Comparison of ENCODE assay signal across 8 mouse cellular contexts in genomic region chr7:109959716-109960612, GRCm38 (mm10). TPM values are rescaled to one million over a fixed set of nuclear protein-coding genes. Genes with fewer than 3 reads are reported as not detected.
DNase-seq lines count a peak whose midpoint lies in the region; ATAC-seq and TF ChIP-seq lines count a peak whose summit lies in the region.

Dennd5a (minus strand) TSS chr7:109960470.

- intact Hi-C loops in heart, adult 2 months (cut with DNase I), result no loop called here

- peak within 1 kb of the TSS; percentile 98 for H3K9ac ChIP-seq in embryonic facial prominence, embryonic 12.5 days
- H3K9ac ChIP-seq in heart, adult 2 months (ENCODE audit: low read depth, low read length), result peak within 1 kb of the TSS; percentile 93
- H3K9ac ChIP-seq in limb, embryonic 14.5 days (ENCODE audit: low read depth, low read length, severe bottlenecking), result peak within 1 kb of the TSS; percentile 91
- H3K9ac ChIP-seq in midbrain, embryonic 16.5 days (ENCODE audit: low read depth, low read length), result peak within 1 kb of the TSS; percentile 95

- H3K27me3 ChIP-seq in embryonic facial prominence, embryonic 12.5 days, result no peaks in the 10 kb centered on the region
- no peaks in the 10 kb centered on the region for H3K27me3 ChIP-seq in heart, adult 2 months (ENCODE audit: control insufficient read depth, insufficient read depth, low read length)
- H3K27me3 ChIP-seq in kidney, adult 2 months (replicated peaks; ENCODE audit: control insufficient read depth, insufficient read depth, low read length), result no peaks in the 10 kb centered on the region
- H3K27me3 ChIP-seq in limb, embryonic 14.5 days (ENCODE audit: control insufficient read depth, insufficient read depth, low read length), result no peaks in the 10 kb centered on the region
- H3K27me3 ChIP-seq in midbrain, embryonic 16.5 days (ENCODE audit: control insufficient read depth, insufficient read depth, low read depth, low read length), result no peaks in the 10 kb centered on the region

- DNase-seq in layer of hippocampus, adult 11-12 months (ENCODE audit: low spot score), result peak; percentile 79
- DNase-seq in layer of hippocampus, adult 9-10 months (ENCODE audit: low spot score), result no peak
- peak; percentile 86 to 89 for DNase-seq in heart, adult 2 months
- DNase-seq in kidney, adult 2 months, result peak; percentile 85
- DNase-seq in limb, embryonic 14.5 days (ENCODE audit: low spot score), result peak; percentile 77
- peak; percentile 68 to 69 for DNase-seq in spleen, postnatal 10 days (ENCODE audit: low spot score in 2 of 2)

- H3K9me3 ChIP-seq in embryonic facial prominence, embryonic 12.5 days, result no peaks in the 10 kb centered on the region
- no peaks in the 10 kb centered on the region for H3K9me3 ChIP-seq in limb, embryonic 14.5 days (ENCODE audit: control insufficient read depth, low read length)
- no peaks in the 10 kb centered on the region for H3K9me3 ChIP-seq in midbrain, embryonic 16.5 days (replicated peaks; ENCODE audit: control insufficient read depth, low read length, poor library complexity, severe bottlenecking)

- no peak for TF ChIP-seq EP300 in heart, adult 2 months (IDR thresholded peaks at IDR 0.05; ENCODE audit: insufficient read depth, low read depth, low read length)

- peaks cover 44% of the 10 kb centered on the region for H3K4me1 ChIP-seq in embryonic facial prominence, embryonic 12.5 days
- peaks cover 15% of the 10 kb centered on the region for H3K4me1 ChIP-seq in heart, adult 2 months (ENCODE audit: control insufficient read depth, insufficient read depth, low read length)
- peaks cover 14% of the 10 kb centered on the region for H3K4me1 ChIP-seq in kidney, adult 2 months (ENCODE audit: control insufficient read depth, insufficient read depth, low read length)
- H3K4me1 ChIP-seq in limb, embryonic 14.5 days (ENCODE audit: control insufficient read depth, insufficient read depth, low read length), result peaks cover 45% of the 10 kb centered on the region
- H3K4me1 ChIP-seq in midbrain, embryonic 16.5 days (ENCODE audit: control insufficient read depth, insufficient read depth, low read length), result peaks cover 32% of the 10 kb centered on the region

- WGBS in embryonic facial prominence, embryonic 12.5 days, result under 1% methylated on average over 84 of the region's 107 CpGs
- WGBS in heart, adult 2 months, result under 1% methylated on average over 107 of the region's 107 CpGs
- 2% methylated on average over 107 of the region's 107 CpGs for WGBS in kidney, adult 2 months
- under 1% methylated on average over 65 of the region's 107 CpGs for WGBS in limb, embryonic 14.5 days
- WGBS in midbrain, embryonic 16.5 days, result 0% methylated on average over 68 of the region's 107 CpGs

- peaks cover 4% of the 10 kb centered on the region for H3K79me2 ChIP-seq in heart, adult 2 months (replicated peaks; ENCODE audit: control insufficient read depth, insufficient read depth, low read length)

- H3K27ac ChIP-seq in embryonic facial prominence, embryonic 12.5 days, result peak within 1 kb of the TSS; percentile 92
- peak within 1 kb of the TSS; percentile 96 for H3K27ac ChIP-seq in heart, adult 2 months
- H3K27ac ChIP-seq in kidney, adult 2 months (ENCODE audit: insufficient read depth, low read depth, low read length), result peak within 1 kb of the TSS; percentile 91
- peak within 1 kb of the TSS; percentile 88 for H3K27ac ChIP-seq in limb, embryonic 14.5 days (replicated peaks; ENCODE audit: low read depth, low read length)
- H3K27ac ChIP-seq in midbrain, embryonic 16.5 days (ENCODE audit: low read length), result peak within 1 kb of the TSS; percentile 95

- H3K4me3 ChIP-seq in embryonic facial prominence, embryonic 12.5 days, result peak within 1 kb of the TSS; percentile 91
- peak within 1 kb of the TSS; percentile 69 for H3K4me3 ChIP-seq in heart, adult 2 months
- peak within 1 kb of the TSS; percentile 97 for H3K4me3 ChIP-seq in kidney, adult 2 months (ENCODE audit: insufficient read depth, low read depth, low read length)
- peak within 1 kb of the TSS; percentile 70 for H3K4me3 ChIP-seq in limb, embryonic 14.5 days (replicated peaks; ENCODE audit: low read length)
- H3K4me3 ChIP-seq in midbrain, embryonic 16.5 days (ENCODE audit: low read depth, low read length), result peak within 1 kb of the TSS; percentile 83

- TF ChIP-seq CTCF in heart, adult 2 months (IDR thresholded peaks at IDR 0.05), result no peak
- no peak for TF ChIP-seq CTCF in kidney, adult 2 months (conservative IDR thresholded peaks at IDR 0.05; ENCODE audit: insufficient read depth, insufficient read length, low read depth, low read length)

- H3K36me3 ChIP-seq in embryonic facial prominence, embryonic 12.5 days, result no peaks in the 10 kb centered on the region
- H3K36me3 ChIP-seq in heart, adult 2 months (ENCODE audit: control insufficient read depth, insufficient read depth, low read length), result peaks cover 24% of the 10 kb centered on the region
- H3K36me3 ChIP-seq in kidney, adult 2 months (ENCODE audit: control insufficient read depth, insufficient read depth, low read length), result no peaks in the 10 kb centered on the region
- H3K36me3 ChIP-seq in limb, embryonic 14.5 days (ENCODE audit: control insufficient read depth, insufficient read depth, low read length), result no peaks in the 10 kb centered on the region
- no peaks in the 10 kb centered on the region for H3K36me3 ChIP-seq in midbrain, embryonic 16.5 days (ENCODE audit: control insufficient read depth, insufficient read depth, low read length)

- H3K4me2 ChIP-seq in embryonic facial prominence, embryonic 12.5 days (replicated peaks), result peak within 1 kb of the TSS; percentile 64
- peak within 1 kb of the TSS; percentile 91 for H3K4me2 ChIP-seq in limb, embryonic 14.5 days (replicated peaks; ENCODE audit: low read depth, low read length, severe bottlenecking)
- H3K4me2 ChIP-seq in midbrain, embryonic 16.5 days (ENCODE audit: low read length), result peak within 1 kb of the TSS; percentile 82

- ATAC-seq in embryonic facial prominence, embryonic 12.5 days (ENCODE audit: insufficient number of reproducible peaks, insufficient read depth, low FRiP score, low TSS enrichment), result peak; percentile 92
- peak; percentile 92 for ATAC-seq in limb, embryonic 14.5 days (ENCODE audit: low FRiP score, low read depth)
- ATAC-seq in midbrain, embryonic 16.5 days, result peak; percentile 96

- peak; percentile 78; the same call in 1 of the 2 replicates for TF ChIP-seq POLR2A in heart, adult 2 months (IDR thresholded peaks at IDR 0.05; ENCODE audit: insufficient read depth, low read depth, low read length)
- no peak for TF ChIP-seq POLR2A in kidney, adult 2 months (IDR thresholded peaks at IDR 0.05; ENCODE audit: low read depth, low read length)
- TF ChIP-seq POLR2A in limb, embryonic 14.5 days (IDR thresholded peaks at IDR 0.05; ENCODE audit: borderline replicate concordance, extremely low read depth, insufficient read depth, insufficient read length), result no peak

RNA-seq across cellular contexts. Expression of gene Dennd5a, which starts in this region (rescaled TPM):
- polyA plus RNA-seq in embryonic facial prominence, embryonic 12.5 days (2016; fragmentation: Nextera tagmentation; extraction: Ambion mirVana), result 42.0 and 51.4 TPM in 2 replicates
- total RNA-seq in heart, adult 2 months (2021), result 100 to 1,000 TPM; 106 to 136 TPM
- polyA plus RNA-seq in heart, adult 2 months (2012; rRNA removed), result 106 and 165 TPM in 2 replicates
- 66.6 and 67.6 TPM in 2 replicates for polyA plus RNA-seq in kidney, adult 2 months (2012; rRNA removed)
- 112 and 139 TPM in 2 replicates for polyA plus RNA-seq in limb, embryonic 14.5 days (2012; rRNA removed)
- polyA plus RNA-seq in limb, embryonic 14.5 days (2014; fragmentation: Nextera tagmentation; extraction: Ambion mirVana), result 55.3 and 62.6 TPM in 2 replicates
- 38.5 and 40.2 TPM in 2 replicates for polyA plus RNA-seq in midbrain, embryonic 16.5 days (2015; fragmentation: Nextera tagmentation; extraction: Ambion mirVana)
